Mouse (Mus musculus) CH12.LX (cell line): ENCODE data around the gene Lysmd1. TPM values are rescaled to one million over a fixed set of nuclear protein-coding genes. Genes with fewer than 3 reads are reported as not detected.

Source experiments
- DNase-seq: peaks from one replicate; pipeline ENCODE4 v3.0.0-alpha.2; 2013; ENCODE audit errors: extremely low read depth
- H3K27ac ChIP-seq: 2 replicates; pipeline ENCODE4 v1.5.1; 2012; ENCODE audit warnings: low read depth, mild to moderate bottlenecking, control low read depth, moderate library complexity; ENCODE audit not compliant: insufficient read depth
- H3K27me3 ChIP-seq: replicated peaks from 2 replicates; pipeline ENCODE3; 2012; ENCODE audit warnings: inconsistent platforms
- H3K36me3 ChIP-seq, 2 experiments: replicated peaks in 1 of 2; 2 replicates each; pipeline versions ENCODE3 to v1.6.1; 2012; ENCODE audit warnings: inconsistent platforms in 1 of 2, low read length in 1 of 2, mild to moderate bottlenecking in 1 of 2, mixed read lengths in 1 of 2, moderate library complexity in 1 of 2; ENCODE audit not compliant: control insufficient read depth in 1 of 2, insufficient read depth in 1 of 2
- H3K4me1 ChIP-seq, 2 experiments: 2 replicates each; pipeline ENCODE4 v1.6.1; 2012; ENCODE audit warnings: inconsistent platforms in 1 of 2, moderate library complexity in 1 of 2; ENCODE audit not compliant: insufficient read depth in 2 of 2, control insufficient read depth in 1 of 2
- H3K4me2 ChIP-seq: 2 replicates; pipeline ENCODE4 v1.6.1; 2012; ENCODE audit warnings: low read depth, mild to moderate bottlenecking, control low read depth; ENCODE audit not compliant: poor library complexity, insufficient read depth, severe bottlenecking
- H3K4me3 ChIP-seq, 3 experiments: fragments of 150-350 bp in 1 of 3; sonication (generic) in 1 of 3; replicated peaks in 1 of 3; 2 replicates each; pipeline versions ENCODE3 to v1.5.1; 2011 to 2012; ENCODE audit warnings: low read depth in 2 of 3, low read length in 2 of 3, mild to moderate bottlenecking in 2 of 3, moderate library complexity in 2 of 3, control low read depth in 1 of 3, improper control_type of control experiment in 1 of 3, inconsistent platforms in 1 of 3, mixed read lengths in 1 of 3; ENCODE audit not compliant: poor library complexity in 1 of 3
- H3K79me2 ChIP-seq: replicated peaks from 2 replicates; pipeline ENCODE4 v1.6.1; 2012; ENCODE audit warnings: mild to moderate bottlenecking, moderate library complexity; ENCODE audit not compliant: control insufficient read depth, poor library complexity, insufficient read depth, severe bottlenecking; ENCODE audit errors: extremely low read depth
- H3K9ac ChIP-seq: 2 replicates; pipeline ENCODE4 v1.6.1; 2012; ENCODE audit warnings: low read depth, mild to moderate bottlenecking, control low read depth, moderate library complexity; ENCODE audit not compliant: insufficient read depth
- H3K9me3 ChIP-seq: replicated peaks from 2 replicates; pipeline ENCODE3; 2012; ENCODE audit warnings: low read length, inconsistent platforms, mixed read lengths
- CTCF ChIP-seq, 2 experiments: IDR thresholded peaks in 1 of 2; conservative IDR thresholded peaks in 1 of 2; 2 replicates each; pipeline ENCODE4 v1.5.1; 2011 to 2012; ENCODE audit warnings: low read depth in 2 of 2, low read length in 2 of 2, improper control_type of control experiment in 1 of 2, inconsistent platforms in 1 of 2, mild to moderate bottlenecking in 1 of 2, moderate library complexity in 1 of 2
- E2F4 ChIP-seq: IDR thresholded peaks from 2 replicates; pipeline ENCODE4 v1.6.1; 2011; ENCODE audit warnings: low read depth, low read length, improper control_type of control experiment; ENCODE audit not compliant: insufficient replicate concordance
- ELF1 ChIP-seq: IDR thresholded peaks from 2 replicates; pipeline ENCODE4 v1.6.1; 2014; ENCODE audit warnings: low read depth, mild to moderate bottlenecking, inconsistent platforms, low read length, improper control_type of control experiment
- EP300 ChIP-seq: IDR thresholded peaks from 2 replicates; pipeline ENCODE4 v1.6.1; 2011; ENCODE audit warnings: low read length, improper control_type of control experiment
- ETS1 ChIP-seq: conservative IDR thresholded peaks from 2 replicates; pipeline ENCODE4 v1.6.1; 2012; ENCODE audit warnings: low read depth, mild to moderate bottlenecking, inconsistent platforms, low read length, improper control_type of control experiment, moderate library complexity
- HCFC1 ChIP-seq: IDR thresholded peaks from 2 replicates; pipeline ENCODE4 v1.6.1; 2012; ENCODE audit warnings: low read depth, mild to moderate bottlenecking, inconsistent platforms, low read length, improper control_type of control experiment
- IRF4 ChIP-seq: IDR thresholded peaks from 2 replicates; pipeline ENCODE4 v1.6.1; 2014; ENCODE audit warnings: low read depth, mild to moderate bottlenecking, inconsistent platforms, low read length, improper control_type of control experiment
- MAFK ChIP-seq: IDR thresholded peaks from 2 replicates; pipeline ENCODE4 v1.6.1; 2011; ENCODE audit warnings: low read length, improper control_type of control experiment; ENCODE audit not compliant: insufficient replicate concordance
- MAX ChIP-seq: IDR thresholded peaks from 2 replicates; pipeline ENCODE4 v1.6.1; 2011; ENCODE audit warnings: low read length, improper control_type of control experiment
- MXI1 ChIP-seq: IDR thresholded peaks from 2 replicates; pipeline ENCODE4 v1.6.1; 2011; ENCODE audit warnings: mild to moderate bottlenecking, low read depth, low read length, improper control_type of control experiment
- NELFE ChIP-seq: IDR thresholded peaks from 2 replicates; pipeline ENCODE4 v1.6.1; 2011; ENCODE audit warnings: low read depth, low read length, improper control_type of control experiment
- PAX5 ChIP-seq: IDR thresholded peaks from 2 replicates; pipeline ENCODE4 v1.6.1; 2012; ENCODE audit warnings: low read length, inconsistent platforms, mixed read lengths
- POLR2A ChIP-seq: IDR thresholded peaks from 2 replicates; pipeline ENCODE4 v1.6.1; 2011; ENCODE audit warnings: low read depth, mild to moderate bottlenecking, improper control_type of control experiment, low read length
- RAD21 ChIP-seq: IDR thresholded peaks from 2 replicates; pipeline ENCODE4 v1.6.1; 2011; ENCODE audit warnings: low read depth, mild to moderate bottlenecking, low read length, improper control_type of control experiment, moderate library complexity
- SIN3A ChIP-seq: IDR thresholded peaks from 2 replicates; pipeline ENCODE4 v1.6.1; 2012; ENCODE audit warnings: low read length, improper control_type of control experiment, inconsistent platforms
- TBP ChIP-seq: conservative IDR thresholded peaks from 2 replicates; pipeline ENCODE4 v1.6.1; 2011; ENCODE audit warnings: low read depth, low read length, improper control_type of control experiment
- TCF12 ChIP-seq: IDR thresholded peaks from 2 replicates; pipeline ENCODE4 v1.6.1; 2014; ENCODE audit warnings: low read depth, mild to moderate bottlenecking, inconsistent platforms, low read length, improper control_type of control experiment
- USF1 ChIP-seq: IDR thresholded peaks from 2 replicates; pipeline ENCODE4 v1.6.1; 2014; ENCODE audit warnings: low read depth, mild to moderate bottlenecking, inconsistent platforms, low read length, improper control_type of control experiment
- USF2 ChIP-seq: conservative IDR thresholded peaks from 2 replicates; pipeline ENCODE4 v1.6.1; 2011; ENCODE audit warnings: low read depth, low read length, improper control_type of control experiment
- ZC3H11A ChIP-seq: IDR thresholded peaks from 2 replicates; pipeline ENCODE4 v1.6.1; 2012; ENCODE audit warnings: low read depth, mild to moderate bottlenecking, inconsistent platforms, low read length, improper control_type of control experiment
- ZNF384 ChIP-seq: IDR thresholded peaks from 2 replicates; pipeline ENCODE4 v1.6.1; 2012; ENCODE audit warnings: low read depth, low read length, improper control_type of control experiment, inconsistent platforms
- dilution Hi-C: fragments of 300-500 bp; cut with MboI; formaldehyde crosslinking; loops from 2 replicates; pipeline ENCODE4 v1.14.3; 2020; ENCODE audit warnings: low sequenced_read_pairs; ENCODE audit not compliant: extremely low pct_unique_long_range_greater_than_20kb, extremely low pct_ligation_motif_present
- in situ Hi-C: fragments of 300-500 bp; cut with MboI; formaldehyde crosslinking; loops from 3 replicates; pipeline ENCODE4 v1.14.3; 2019; ENCODE audit warnings: low sequenced_read_pairs, low pct_ligation_motif_present, low pct_unique_long_range_greater_than_20kb, mixed read lengths
- polyA plus RNA-seq: library from polyadenylated mRNA; unstranded; fragments of >175 nt; gene quantifications from 2 replicates; pipeline ENCODE4 v1.2.1, GENCODE M21; 2012; ENCODE audit warnings: low read depth; ENCODE audit not compliant: insufficient read length
- total RNA-seq, 2 experiments: library from RNA; depleted of rRNA; stranded (reverse); fragments of 300-350 nt in 1 of 2; fragments of >200 nt in 1 of 2; gene quantifications; 2 replicates each; pipeline ENCODE4 v1.2.3; 2012 to 2014

Lysmd1 gene
- total and polyA plus RNA-seq, 3 experiments: 8.1 to 13.6 (median 11.6) TPM

- Histone ChIP-seq H3K9ac (no peak overlapping the region), H3K27ac (no peak overlapping the region), H3K4me1 (peaks cover 6 to 20% of the 10 kb centered on the region in 2 experiments; a peak in 3 of 4 replicates), H3K36me3 (no peaks in the 10 kb centered on the region), H3K79me2 (no peaks in the 10 kb centered on the region), H3K4me3 (no peak overlapping the region), H3K27me3 (peaks cover 76% of the 10 kb centered on the region), H3K4me2 (no peak overlapping the region), H3K9me3 (no peaks in the 10 kb centered on the region)
- no peak for DNase-seq
- dilution Hi-C loops: no loop called here
- in situ Hi-C loops: no loop called here
- TF ChIP-seq ETS1 (no peak), E2F4 (no peak), IRF4 (no peak), USF2 (no peak), ZNF384 (no peak)
These were observed 30.3 kb downstream of the Lysmd1 start for GRCm38 (mm10) chr3:95164256-95164550.

- no peak overlapping the region for H3K9ac ChIP-seq
- TF ChIP-seq MAX (no peak), TBP (no peak), RAD21 (no peak), EP300 (no peak), USF1 (no peak), MAFK (no peak), ZC3H11A (no peak), MXI1 (no peak), HCFC1 (no peak), TCF12 (no peak), NELFE (no peak), SIN3A (no peak), PAX5 (no peak), ZNF384 (no peak), CTCF (conservative IDR thresholded peaks at IDR 0.05 in 1 of 2, IDR thresholded peaks at IDR 0.05 in 1 of 2; ENCODE audit: low read depth in 2 of 2, low read length in 2 of 2) (no peak), USF2 (no peak), ELF1 (no peak), POLR2A (no peak)
- no peak for DNase-seq
- no peak overlapping the region for H3K27ac ChIP-seq
- no peak overlapping the region for H3K4me3 ChIP-seq
- H3K4me2 ChIP-seq: no peak overlapping the region
- H3K36me3 ChIP-seq: no peaks in the 10 kb centered on the region
- no peaks in the 10 kb centered on the region for H3K79me2 ChIP-seq
- H3K4me1 ChIP-seq: peaks cover 3 to 13% of the 10 kb centered on the region in 2 experiments; a peak in 2 of 4 replicates
- in situ Hi-C loops (no loop called here), dilution Hi-C loops (no loop called here)
- peaks cover 80% of the 10 kb centered on the region for H3K27me3 ChIP-seq
- no peaks in the 10 kb centered on the region for H3K9me3 ChIP-seq
These were observed 31.0 kb downstream of the Lysmd1 start for GRCm38 (mm10) chr3:95164840-95165239.
